Mouse (Mus musculus): ENCODE data around the gene Rep15.

DNA sequence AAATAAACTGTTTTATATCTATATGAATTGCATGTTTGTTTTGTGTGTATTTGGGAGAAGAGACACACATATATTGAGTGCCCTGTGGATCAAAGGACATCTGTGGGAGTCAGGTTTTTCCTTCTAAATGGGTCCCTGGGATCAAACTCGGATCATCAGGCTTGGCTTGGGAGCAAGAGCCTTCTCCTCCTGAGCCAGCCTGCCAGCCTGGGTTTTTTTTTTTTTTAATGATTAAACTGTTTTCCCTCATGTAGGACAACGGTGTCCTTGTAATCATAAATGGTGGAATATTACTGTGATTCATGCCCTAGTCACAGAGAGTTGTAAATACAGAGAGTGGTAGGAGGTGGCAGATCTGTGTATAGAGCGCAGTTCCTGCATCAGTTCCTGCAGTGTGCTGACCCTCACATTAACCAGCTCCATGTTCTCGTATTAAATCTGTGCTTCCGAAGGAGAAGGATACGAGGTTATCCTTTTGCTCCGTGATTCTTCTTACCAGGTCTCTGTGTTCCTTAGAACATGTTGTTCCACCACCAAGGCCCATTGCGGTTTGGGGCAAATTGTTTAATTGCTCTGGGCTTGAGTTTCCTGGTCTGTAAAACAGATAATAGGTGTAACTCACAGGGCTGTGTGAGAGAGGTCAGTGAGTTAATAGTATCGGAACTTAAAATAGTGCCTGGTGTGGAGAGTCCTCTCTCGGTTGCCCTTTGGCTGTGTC is 32.0 kb downstream of the Rep15 start:
- TF ChIP-seq CTCF (IDR thresholded peaks at IDR 0.05; ENCODE audit: borderline replicate concordance, insufficient read depth, low read depth, low read length) (no peak), POLR2A (IDR thresholded peaks at IDR 0.05; ENCODE audit: borderline replicate concordance, insufficient read depth, low read length) (no peak)
